Mouse (Mus musculus) embryo, embryonic 11.5 days (tissue): Measurements from ENCODE around the gene Tifa.

ENCODE experiments used
- DNase-seq: peaks from one replicate; pipeline ENCODE4 v3.0.0-alpha.2; 2012; ENCODE audit warnings: low read depth, low spot score

Tifa gene

GRCm38 (mm10) chr3:127787032-127787431 is 2.6 kb upstream of the Tifa start:
- no peak for DNase-seq

DNA sequence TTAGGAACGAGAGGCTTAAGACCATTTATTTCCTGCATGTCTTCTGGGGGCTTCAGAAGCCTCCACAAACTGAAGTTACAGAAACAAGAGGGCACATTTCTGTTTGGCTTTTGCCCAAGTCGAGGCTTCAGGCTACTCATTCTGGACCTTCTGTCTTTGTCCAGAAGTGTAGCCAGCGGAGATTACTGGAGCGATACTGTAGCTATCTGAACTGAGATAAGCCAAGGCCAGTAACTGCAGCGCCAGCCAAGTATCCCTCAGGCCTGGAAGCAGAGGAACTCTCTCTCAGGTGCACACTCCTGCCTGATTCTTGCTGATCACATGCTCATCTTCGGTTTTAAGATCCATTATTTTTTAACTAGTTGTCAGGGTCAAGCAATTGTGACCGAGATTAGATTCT is 1.6 kb upstream of the Tifa start:
- no peak for DNase-seq

DNA sequence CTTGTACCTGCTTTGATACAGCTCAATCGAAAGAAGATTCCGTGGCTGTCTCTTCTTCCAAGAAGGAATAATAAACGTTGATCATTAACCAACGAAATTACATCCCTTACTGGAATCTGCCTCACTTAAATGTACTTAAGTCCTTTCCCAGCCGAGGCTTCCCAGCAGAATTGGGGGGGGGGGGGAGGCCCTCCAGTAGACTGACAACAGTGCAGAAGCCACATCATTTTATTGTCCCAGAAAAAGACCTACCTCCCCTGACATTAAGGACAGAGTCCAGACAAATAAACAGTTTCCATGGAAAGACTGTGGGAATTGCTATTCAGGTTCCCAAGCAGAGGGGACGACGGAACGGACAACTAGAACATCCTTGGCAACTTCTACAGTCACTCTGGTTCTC is 686 bp upstream of the Tifa start:
- DNase-seq = no peak

DNA sequence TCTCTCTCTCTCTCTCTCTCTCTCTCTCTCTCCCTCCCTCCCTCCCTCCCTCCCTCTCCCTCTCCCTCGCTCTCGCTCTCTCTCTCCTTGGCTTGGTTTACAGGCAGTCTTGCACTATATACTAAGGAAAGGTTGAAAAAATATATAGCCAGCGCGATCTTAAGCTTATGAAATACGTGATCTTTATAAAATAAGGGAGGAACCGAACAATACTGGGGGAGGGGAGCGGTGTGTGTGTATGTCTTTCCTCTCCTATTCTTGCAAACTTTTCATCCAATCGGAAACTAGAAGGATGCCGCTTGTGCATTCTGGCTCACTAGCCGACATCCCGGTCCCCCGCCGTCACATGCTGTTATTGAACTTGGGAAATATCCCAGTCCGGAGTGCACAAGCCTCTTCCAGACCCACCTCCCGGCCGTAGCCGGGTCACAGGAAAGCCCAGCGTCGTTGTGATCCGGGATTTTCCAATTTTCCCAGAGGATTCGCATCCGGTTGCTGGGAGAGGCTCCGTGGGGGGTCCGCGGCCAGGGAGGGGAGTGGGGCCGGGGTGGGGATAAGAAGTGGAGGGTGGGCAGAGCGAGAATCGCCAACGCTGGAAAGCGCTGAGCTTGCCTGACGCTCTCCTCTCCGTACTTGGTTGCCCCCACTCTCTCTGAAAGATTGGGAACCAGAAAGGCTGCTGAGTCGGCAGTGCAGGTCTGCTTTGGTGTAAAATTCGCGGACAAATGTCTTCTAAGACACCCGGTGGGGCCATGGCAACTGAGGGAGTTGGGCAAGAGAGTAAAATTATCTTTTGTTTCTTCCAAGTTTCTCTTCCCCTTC is 840 bp downstream of the Tifa start:
- DNase-seq = no peak

DNA sequence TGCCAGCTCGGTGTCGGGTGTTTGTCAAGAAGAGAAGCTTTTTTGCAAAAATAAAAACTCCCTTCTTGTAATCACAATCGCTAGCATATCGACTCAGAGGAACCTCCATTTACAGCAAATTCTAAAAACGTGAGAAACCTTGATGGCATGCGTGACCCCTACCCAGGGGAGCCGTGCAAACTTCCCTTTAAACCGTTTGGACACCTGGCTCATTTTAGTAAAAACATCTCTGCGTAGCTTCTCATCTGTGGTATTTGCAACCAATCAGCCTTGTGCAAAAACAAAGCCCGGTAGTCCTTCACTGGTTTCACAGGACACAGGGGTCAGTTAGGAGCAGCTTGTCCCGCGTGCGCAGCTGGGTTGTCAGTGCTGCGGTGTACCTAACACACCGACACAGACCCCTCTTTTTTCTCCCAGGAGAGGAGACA is 1.5 kb downstream of the Tifa start:
- DNase-seq = no peak

DNA sequence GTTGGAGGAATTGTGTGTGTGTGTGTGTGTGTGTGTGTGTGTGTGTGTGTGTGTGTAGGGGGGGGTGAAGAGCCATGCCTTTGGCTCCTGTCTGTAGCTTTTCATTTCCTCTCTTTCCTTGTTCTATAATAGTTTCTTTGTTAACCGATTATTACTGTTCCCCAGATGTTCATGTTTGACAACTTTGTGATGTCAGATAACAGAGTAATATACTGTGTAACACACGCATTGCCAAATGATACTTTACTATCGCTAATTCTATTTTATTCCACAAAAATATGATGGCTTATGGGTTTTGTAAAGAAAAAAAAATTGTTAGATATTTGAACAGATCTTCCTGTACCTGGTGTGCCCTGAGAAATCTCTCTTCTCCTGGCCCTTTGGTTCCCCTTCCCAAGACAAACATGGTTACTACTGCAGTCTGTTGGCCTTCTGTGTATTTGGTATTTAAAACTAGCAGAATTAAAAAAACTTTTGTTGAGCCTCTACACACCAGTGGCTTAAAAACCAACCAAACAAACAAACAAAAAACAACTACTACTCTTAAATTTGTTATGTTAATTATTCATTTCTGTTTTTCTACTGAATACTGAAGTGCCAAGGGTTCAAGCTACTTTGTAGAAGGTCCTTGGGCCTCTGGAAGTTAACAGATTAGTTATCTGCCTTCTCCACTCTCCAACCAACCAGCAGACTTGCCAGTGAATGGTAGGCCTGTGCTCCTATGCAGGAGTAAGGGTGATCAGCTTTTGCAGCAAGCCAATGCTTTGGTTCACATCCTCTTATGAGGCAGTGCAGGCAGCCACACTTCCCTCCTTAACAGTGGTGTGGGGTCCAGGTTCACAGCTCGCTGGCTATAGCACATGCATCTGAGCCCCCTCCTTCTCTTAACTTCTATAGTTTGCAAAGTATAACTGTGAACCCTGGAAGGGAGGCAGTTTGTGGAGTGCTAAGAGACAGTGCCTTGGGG is 2.3 kb downstream of the Tifa start:
- DNase-seq = no peak

DNA sequence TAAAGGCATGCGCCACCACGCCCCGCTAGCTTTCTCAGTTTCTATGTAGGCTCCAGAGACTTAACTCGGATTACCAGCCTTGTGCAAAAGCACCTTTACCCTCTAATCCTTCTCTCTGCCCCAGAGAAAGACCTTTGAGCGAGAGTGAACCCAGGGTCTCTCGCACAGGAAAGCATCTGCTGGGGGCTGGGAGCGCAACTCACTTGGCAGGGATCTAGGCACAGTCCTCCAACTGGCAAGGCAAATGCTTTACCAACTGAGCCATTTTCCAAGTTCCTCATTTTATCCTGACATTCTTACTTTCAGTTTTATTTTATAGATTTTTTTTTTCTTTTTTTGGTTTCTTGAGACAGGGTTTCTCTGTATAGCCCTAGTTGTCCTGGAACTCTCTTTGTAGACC is 3.4 kb downstream of the Tifa start:
- DNase-seq = no peak

- DNase-seq = no peak
These were observed 6.2 kb downstream of the Tifa start for GRCm38 (mm10) chr3:127795762-127796161.

DNA sequence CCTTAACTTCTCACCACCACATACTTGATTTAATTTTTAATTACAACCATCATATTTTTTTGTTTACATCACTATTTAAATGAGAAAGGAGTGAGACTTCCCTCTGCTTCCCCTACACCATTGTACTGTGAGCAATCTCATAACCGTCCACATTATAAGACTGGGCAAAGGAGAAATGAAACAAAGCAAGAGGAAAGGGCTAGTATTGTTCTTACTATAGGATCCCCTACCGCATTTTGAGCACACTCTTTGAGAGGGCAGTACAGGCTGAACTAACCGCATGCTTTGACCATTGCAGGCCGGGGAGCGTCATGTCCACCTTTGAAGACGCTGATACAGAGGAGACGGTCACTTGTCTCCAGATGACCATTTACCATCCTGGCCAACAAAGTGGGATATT is 6.7 kb downstream of the Tifa start:
- DNase-seq = no peak

DNA sequence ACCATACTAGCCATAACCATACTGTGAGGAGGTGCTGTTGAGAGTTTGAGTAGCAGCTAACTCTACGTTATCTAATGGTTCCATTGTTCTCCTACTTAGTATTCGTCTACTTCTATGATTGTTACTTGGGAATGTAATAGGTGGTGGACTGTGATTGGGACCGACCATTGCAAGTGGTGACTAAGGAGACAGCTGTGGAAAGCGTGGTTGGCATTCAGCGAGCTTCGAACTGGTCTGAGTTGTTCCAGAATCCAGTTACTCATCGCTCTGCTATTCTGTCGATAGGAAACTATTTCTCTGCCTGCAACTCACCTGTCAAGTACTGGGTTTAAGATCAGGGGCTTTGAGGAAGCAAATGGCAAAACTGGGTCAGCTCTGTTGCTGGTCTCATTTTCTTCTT is 11.6 kb downstream of the Tifa start:
- DNase-seq = no peak

GRCm38 (mm10) chr3:127802814-127803213 is 13.2 kb downstream of the Tifa start:
- DNase-seq = no peak

GRCm38 (mm10) chr3:127804439-127804838 is 14.8 kb downstream of the Tifa start:
- no peak for DNase-seq

- no peak for DNase-seq
These were observed 15.5 kb downstream of the Tifa start for GRCm38 (mm10) chr3:127805071-127805470.

- no peak for DNase-seq
These were observed 16.4 kb downstream of the Tifa start for GRCm38 (mm10) chr3:127805991-127806390.

GRCm38 (mm10) chr3:127807846-127808245 is 18.2 kb downstream of the Tifa start:
- no peak for DNase-seq

DNA sequence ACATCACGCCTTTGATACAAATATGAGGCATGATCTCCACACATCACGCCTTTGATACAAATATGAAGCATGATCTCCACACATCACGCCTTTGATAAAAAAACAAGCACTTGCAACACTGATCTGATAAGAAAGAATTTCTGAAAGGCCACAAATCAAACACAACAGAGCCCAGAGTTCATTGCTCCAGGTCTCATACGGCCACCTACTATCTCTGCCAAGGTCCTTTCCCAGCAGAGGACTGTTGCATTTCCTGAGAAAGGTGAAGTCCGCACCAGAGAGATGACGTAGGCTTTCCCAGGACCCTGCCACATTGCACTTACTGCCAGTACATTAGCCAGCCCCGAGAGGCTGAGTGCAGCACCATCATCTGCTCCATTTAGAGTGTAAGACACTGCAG is 19.5 kb downstream of the Tifa start:
- no peak for DNase-seq

DNA sequence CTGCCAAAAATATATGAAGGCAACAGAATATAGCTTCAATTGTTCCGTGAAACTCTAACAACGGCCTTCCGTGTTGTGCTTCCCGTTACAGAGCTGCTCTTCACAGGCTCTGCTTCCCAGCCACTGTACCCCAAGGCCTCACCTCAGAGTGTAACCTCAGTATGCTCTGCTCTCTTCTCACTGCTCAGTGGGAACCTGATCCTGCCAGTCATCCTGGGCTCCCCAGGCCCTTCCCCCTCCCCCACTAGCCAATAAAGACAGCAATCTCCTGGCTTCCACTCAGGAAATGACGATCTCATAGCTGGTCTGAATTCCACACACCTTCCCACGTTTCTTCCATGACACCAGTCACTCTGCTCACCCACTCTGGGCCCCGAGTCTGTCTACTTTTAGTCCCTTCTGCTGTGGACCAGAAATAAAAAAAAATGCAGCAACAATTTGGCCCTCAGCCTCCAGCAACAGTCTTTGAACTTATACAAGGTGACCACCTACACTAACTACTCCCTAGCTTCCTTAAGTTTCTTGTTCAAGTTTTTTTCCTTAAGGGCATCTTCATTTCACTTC is 27.6 kb downstream of the Tifa start:
- no peak for DNase-seq

GRCm38 (mm10) chr3:127818694-127819663 is 29.4 kb downstream of the Tifa start:
- DNase-seq = no peak

GRCm38 (mm10) chr3:127820400-127820799 is 30.8 kb downstream of the Tifa start:
- DNase-seq = no peak

DNA sequence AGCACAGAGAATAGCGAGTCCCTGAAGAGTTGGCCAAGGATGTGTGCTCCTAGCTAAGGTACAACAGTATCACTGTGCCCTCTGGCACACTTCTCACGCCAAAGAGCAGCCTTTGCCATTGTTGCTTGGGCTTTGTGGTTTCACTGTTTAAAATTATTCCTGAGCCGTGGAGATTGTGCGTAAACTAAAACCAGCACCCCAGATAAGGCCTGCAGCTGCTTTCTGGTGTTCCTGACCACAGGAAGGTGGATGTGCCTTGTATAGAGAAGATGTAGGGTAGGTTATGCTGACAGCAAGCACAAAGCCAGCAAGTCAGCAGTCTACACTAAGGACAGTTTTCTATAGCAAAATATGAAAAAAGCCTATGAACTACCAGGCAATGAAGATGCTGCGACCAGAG is 31.6 kb downstream of the Tifa start:
- DNase-seq = no peak
